Mouse (Mus musculus) E14TG2a.4 (cell line): ENCODE results near the gene Park7.

Experiments used
- CTCF ChIP-seq: conservative IDR thresholded peaks from 2 replicates; pipeline ENCODE4 v1.5.1; 2014; ENCODE audit warnings: low read length
- NANOG ChIP-seq: IDR thresholded peaks from 2 replicates; pipeline ENCODE4 v1.6.1; 2014; ENCODE audit warnings: borderline replicate concordance, low read length, mixed read lengths
- POU5F1 ChIP-seq: IDR thresholded peaks from 2 replicates; pipeline ENCODE4 v1.6.1; 2014; ENCODE audit warnings: low read length, borderline replicate concordance

DNA sequence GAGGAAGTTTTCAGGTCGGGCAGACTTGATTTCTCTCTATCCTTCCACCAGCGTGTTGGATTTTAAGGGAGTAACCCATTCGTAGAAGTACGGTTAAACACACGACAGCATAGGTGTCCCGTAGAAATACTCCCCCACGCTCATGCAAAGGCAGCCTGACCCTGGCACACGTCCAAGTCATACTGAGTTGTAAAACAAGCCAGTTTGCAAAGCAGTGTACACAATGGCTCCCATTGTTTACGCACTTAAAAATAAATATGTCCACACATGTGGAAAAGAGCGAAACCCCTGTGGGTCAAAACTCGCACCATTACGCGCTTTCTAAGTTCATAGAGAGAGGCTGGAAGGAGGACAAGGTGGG lies 24.3 kb downstream of the Park7 start:
- TF ChIP-seq CTCF, result no peak
- no peak for TF ChIP-seq NANOG
- TF ChIP-seq POU5F1, result no peak
